13 mouse cellular contexts compared by ENCODE assay signal in the genomic region with DNA sequence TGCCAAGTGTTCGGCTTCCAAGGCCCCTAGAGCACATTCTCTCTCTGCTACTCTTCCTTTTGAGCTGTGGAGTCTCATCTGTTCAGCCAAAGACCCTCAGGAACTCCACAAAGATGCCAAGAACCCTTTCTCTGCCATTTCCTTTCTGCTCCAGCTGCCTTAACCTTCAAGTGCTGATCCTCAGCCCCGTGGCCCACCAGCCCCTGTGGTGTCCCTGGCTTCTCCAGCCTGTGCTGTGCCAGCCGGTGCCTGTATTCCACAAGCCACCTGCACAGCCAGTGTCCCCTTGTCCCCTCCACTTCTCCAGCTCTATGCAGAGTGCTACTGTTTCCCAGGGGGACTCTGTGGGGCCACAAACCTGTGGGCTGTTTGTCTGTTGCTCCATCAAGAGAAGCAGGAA.
"Had no signal": no experiment of that assay in that cellular context is flagged by ENCODE, and none has a peak within 500 bp of the region (broad histone marks: within the 10 kb centered on the region; RNA-seq: fewer than 3 reads in every experiment).

No protein-coding gene starts in this region.

- H3K36me3 ChIP-seq: limb, embryonic 12.5 days; liver, embryonic 13.5 days; lung, embryonic 15.5 days had no signal

- H3K4me2 ChIP-seq: limb, embryonic 12.5 days; liver, embryonic 13.5 days; lung, embryonic 15.5 days; midbrain, embryonic 11.5 days had no signal

- H3K4me3 ChIP-seq: limb, embryonic 12.5 days; liver, embryonic 13.5 days; lung, embryonic 15.5 days; megakaryocyte, embryonic 14.5 days had no signal

- H3K9ac ChIP-seq: limb, embryonic 12.5 days; liver, embryonic 13.5 days; liver, postnatal 0 days; lung, embryonic 15.5 days had no signal

- H3K9me3 ChIP-seq: limb, embryonic 12.5 days; liver, embryonic 13.5 days; lung, embryonic 15.5 days had no signal

- ATAC-seq: liver, postnatal 0 days; midbrain, embryonic 16.5 days had no signal

- H3K27me3 ChIP-seq: liver, embryonic 13.5 days; lung, embryonic 15.5 days had no signal

- H3K4me1 ChIP-seq: liver, embryonic 13.5 days; megakaryocyte, embryonic 14.5 days had no signal

- DNase-seq: kidney, adult 8-10 months; liver; liver, embryonic 13.5 days; liver, postnatal 0 days; lung, postnatal 14 days; thymus, postnatal 4 days had no signal

- H3K27ac ChIP-seq: limb, embryonic 12.5 days; liver, embryonic 13.5 days; lung, embryonic 15.5 days; macrophage; stomach, postnatal 0 days had no signal
